Mouse (Mus musculus): ENCODE measurements around the gene Ccdc42. TPM values are rescaled to one million over a fixed set of nuclear protein-coding genes. Genes with fewer than 3 reads are reported as not detected.
A peak's percentile ranks its signal among the peaks of the same experiment; 100 is the strongest.

Ccdc42 gene
- total and polyA plus RNA-seq, 2 experiments = not detected

DNA sequence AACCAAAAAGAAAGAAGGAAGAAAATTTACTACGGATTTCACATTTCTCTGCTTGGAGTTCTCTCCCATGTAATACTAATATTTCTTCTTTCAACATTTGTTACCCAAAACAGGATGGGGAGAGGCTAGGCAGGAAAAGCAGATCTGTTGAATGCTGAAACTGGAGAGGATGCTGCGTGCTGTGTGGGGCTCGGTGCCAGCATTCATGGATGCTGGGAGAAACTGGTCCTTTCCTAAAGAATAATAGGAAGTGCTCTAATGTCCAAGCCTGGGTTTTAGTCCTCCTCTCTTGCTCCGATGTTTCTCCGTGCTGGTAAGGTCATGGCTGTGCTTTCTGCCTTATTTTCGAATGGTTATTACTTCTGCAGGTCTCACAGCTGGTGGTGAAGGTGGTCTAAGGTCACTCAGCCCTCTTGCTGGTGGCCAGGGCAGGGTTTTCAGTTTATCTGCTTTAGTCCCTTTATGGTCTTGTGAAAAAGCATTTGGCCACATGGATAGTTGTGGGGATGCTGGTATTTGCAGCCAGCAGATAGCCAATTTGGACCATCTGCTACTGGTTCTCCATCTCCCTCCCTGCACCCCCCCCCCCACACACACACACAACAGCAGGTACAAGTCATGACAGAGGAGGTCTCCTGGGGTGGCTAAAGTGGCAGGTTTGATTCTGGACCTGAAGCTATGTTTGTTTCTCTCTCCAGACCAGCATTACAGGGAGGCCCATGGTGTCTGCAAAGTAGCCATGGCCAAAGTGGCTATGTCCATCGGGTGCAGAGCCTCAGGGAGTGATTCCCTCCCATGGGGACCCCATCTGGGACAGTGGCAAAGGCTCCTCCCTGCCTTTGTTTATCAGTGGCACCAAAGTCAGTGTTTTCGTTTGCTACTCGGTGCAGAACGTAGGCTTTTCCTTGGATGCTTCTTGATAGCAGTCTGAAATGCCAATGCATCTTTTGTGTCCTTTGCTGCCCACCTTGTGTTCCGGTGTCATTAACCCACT is 24.6 kb upstream of the Ccdc42 start:
- Histone ChIP-seq H3K79me2 (ENCODE audit: control insufficient read depth, insufficient read depth, low read length) (no peaks in the 10 kb centered on the region), H3K4me1 (ENCODE audit: control insufficient read depth, insufficient read depth, low read length) (no peaks in the 10 kb centered on the region), H3K36me3 (ENCODE audit: control insufficient read depth, insufficient read depth, low read length) (no peaks in the 10 kb centered on the region), H3K27me3 (ENCODE audit: control insufficient read depth, insufficient read depth, low read length) (no peaks in the 10 kb centered on the region), H3K4me3 (ENCODE audit: insufficient read depth, low read depth, low read length) (no peak overlapping the region), H3K27ac (replicated peaks; ENCODE audit: insufficient read depth, low read depth, low read length) (no peak overlapping the region), H3K9ac (ENCODE audit: low read depth, low read length) (no peak overlapping the region)
- no peak for DNase-seq (ENCODE audit: extremely low read depth, low read depth, low spot score)
- no peak for TF ChIP-seq POLR2A (IDR thresholded peaks at IDR 0.05; ENCODE audit: extremely low read depth, insufficient read depth, low read length)
- TF ChIP-seq CTCF (IDR thresholded peaks at IDR 0.05; ENCODE audit: low read depth, low read length) = no peak
- 75% methylated on average over 11 of the region's 11 CpGs for WGBS

DNA sequence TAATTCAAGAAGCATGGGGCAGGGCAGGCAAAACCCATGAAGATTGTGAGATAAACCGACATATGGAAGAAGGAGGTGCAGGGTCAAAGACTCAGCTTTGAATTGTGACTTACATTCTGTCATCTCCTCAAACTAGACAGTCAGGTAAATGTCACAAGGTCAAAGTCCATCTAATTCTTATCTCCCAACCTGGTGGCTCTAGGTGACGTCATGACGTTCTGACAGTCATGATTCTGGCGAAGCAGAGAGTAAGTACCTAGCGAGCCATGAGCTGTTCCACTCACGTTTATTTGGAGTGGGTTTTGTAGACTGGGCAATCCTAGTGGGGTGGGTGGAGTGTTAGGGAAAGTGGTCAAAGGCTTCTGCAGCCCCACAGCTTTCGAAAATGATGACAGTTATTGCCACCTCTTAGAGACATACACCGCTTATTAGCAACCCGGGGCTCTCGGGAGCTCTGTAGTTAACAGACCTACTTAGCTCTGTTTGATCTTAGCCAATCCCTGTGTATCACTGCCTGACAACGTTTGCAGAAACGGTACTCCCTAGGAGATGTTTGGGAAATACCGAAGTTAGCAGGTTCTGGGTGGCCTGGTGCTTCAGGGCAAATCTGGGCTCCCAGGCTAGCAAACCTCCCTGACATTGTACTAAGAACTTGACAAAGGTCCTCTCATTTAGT is 22.3 kb upstream of the Ccdc42 start:
- Histone ChIP-seq H3K79me2 (ENCODE audit: control insufficient read depth, insufficient read depth, low read length) (no peaks in the 10 kb centered on the region), H3K27ac (replicated peaks; ENCODE audit: insufficient read depth, low read depth, low read length) (no peak overlapping the region), H3K4me3 (ENCODE audit: insufficient read depth, low read depth, low read length) (no peak overlapping the region), H3K27me3 (ENCODE audit: control insufficient read depth, insufficient read depth, low read length) (no peaks in the 10 kb centered on the region), H3K36me3 (ENCODE audit: control insufficient read depth, insufficient read depth, low read length) (no peaks in the 10 kb centered on the region), H3K4me1 (ENCODE audit: control insufficient read depth, insufficient read depth, low read length) (no peaks in the 10 kb centered on the region), H3K9ac (ENCODE audit: low read depth, low read length) (no peak overlapping the region)
- no peak for DNase-seq (ENCODE audit: extremely low read depth, low read depth, low spot score)
- no peak for TF ChIP-seq POLR2A (IDR thresholded peaks at IDR 0.05; ENCODE audit: extremely low read depth, insufficient read depth, low read length)
- no peak for TF ChIP-seq CTCF (IDR thresholded peaks at IDR 0.05; ENCODE audit: low read depth, low read length)
- 66% methylated on average over 13 of the region's 13 CpGs for WGBS

DNA sequence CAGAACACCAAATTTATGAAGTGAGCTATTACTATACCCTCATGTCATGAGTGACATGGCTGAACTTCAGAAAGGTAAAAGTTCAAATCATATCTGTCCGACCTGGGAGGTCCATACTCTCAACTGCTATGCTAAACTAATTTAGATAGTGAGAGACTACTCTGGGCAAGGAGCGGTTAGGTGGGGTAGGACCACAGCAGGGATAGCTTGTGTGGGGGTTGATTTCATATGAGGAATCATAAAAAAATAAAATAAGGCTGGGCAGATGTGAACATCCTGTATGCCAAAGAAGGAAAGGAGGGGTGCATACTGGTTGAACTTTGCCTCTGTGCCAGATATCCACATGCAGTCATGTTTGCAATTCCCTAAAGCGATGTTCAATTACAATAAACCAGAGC is 21.8 kb upstream of the Ccdc42 start:
- no peak for DNase-seq (ENCODE audit: extremely low read depth, low read depth, low spot score)
- Histone ChIP-seq H3K4me1 (ENCODE audit: control insufficient read depth, insufficient read depth, low read length) (no peaks in the 10 kb centered on the region), H3K4me3 (ENCODE audit: insufficient read depth, low read depth, low read length) (no peak overlapping the region), H3K79me2 (ENCODE audit: control insufficient read depth, insufficient read depth, low read length) (no peaks in the 10 kb centered on the region), H3K36me3 (ENCODE audit: control insufficient read depth, insufficient read depth, low read length) (no peaks in the 10 kb centered on the region), H3K9ac (ENCODE audit: low read depth, low read length) (no peak overlapping the region), H3K27me3 (ENCODE audit: control insufficient read depth, insufficient read depth, low read length) (no peaks in the 10 kb centered on the region), H3K27ac (replicated peaks; ENCODE audit: insufficient read depth, low read depth, low read length) (no peak overlapping the region)
- WGBS = 86% methylated on average over 3 of the region's 3 CpGs
- no peak for TF ChIP-seq POLR2A (IDR thresholded peaks at IDR 0.05; ENCODE audit: extremely low read depth, insufficient read depth, low read length)
- TF ChIP-seq CTCF (IDR thresholded peaks at IDR 0.05; ENCODE audit: low read depth, low read length) = no peak

DNA sequence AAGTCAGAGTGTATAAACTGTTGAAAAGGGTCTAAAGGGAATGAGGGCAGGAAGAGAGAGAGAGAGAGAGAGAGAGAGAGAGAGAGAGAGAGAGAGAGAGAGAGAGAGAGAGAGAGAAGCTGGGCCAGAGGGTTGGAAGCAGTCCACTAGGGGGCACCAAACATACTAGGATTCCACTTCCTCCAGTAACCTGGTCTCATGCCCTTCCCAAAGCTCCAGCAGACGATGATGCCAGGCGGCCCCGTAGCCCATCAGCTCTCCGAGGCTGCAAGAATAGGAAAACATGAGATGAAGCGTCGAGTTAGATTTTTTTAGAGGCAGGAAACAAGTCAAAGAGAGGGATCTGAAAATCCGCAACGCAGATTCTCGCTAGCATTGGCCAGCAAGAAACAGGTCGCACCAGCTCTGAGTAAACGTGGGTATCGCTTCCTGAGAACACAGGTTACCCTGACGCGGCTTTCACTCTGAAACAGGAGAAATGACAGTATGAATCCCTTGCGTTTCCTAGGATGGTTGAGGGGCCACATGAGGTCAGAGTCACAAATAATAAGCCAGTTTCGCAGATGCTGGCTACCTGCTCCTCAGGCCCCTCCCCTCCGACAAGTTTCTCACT is 20.3 kb upstream of the Ccdc42 start:
- H3K27me3 ChIP-seq (ENCODE audit: control insufficient read depth, insufficient read depth, low read length) = no peaks in the 10 kb centered on the region
- TF ChIP-seq POLR2A (IDR thresholded peaks at IDR 0.05; ENCODE audit: extremely low read depth, insufficient read depth, low read length) (no peak), CTCF (IDR thresholded peaks at IDR 0.05; ENCODE audit: low read depth, low read length) (peak; percentile 73)
- H3K79me2 ChIP-seq (ENCODE audit: control insufficient read depth, insufficient read depth, low read length) = no peaks in the 10 kb centered on the region
- H3K4me1 ChIP-seq (ENCODE audit: control insufficient read depth, insufficient read depth, low read length) = no peaks in the 10 kb centered on the region
- DNase-seq (ENCODE audit: extremely low read depth, low read depth, low spot score) = peak; percentile 41
- WGBS = 22% methylated on average over 17 of the region's 17 CpGs
- H3K27ac ChIP-seq (replicated peaks; ENCODE audit: insufficient read depth, low read depth, low read length) = no peak overlapping the region
- H3K4me3 ChIP-seq (ENCODE audit: insufficient read depth, low read depth, low read length) = no peak overlapping the region
- no peaks in the 10 kb centered on the region for H3K36me3 ChIP-seq (ENCODE audit: control insufficient read depth, insufficient read depth, low read length)
- no peak overlapping the region for H3K9ac ChIP-seq (ENCODE audit: low read depth, low read length)

DNA sequence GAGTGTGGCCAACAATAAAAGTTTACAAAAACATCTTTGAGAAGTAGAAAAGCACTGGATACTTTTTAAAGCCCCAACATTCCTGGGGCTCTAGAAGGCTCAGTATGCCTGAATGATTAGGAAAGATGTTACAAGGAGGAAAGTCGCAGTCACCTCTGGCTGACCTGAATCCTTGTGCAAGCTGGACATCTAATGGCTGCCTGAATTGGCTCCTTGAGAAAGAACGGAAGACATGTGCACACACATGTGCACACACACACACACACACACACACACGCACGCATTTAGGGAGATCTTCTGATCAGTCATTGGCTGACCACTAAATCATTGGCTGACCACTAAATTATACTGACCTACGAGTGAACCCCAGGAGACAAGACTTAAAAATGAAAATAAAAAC is 16.0 kb upstream of the Ccdc42 start:
- Histone ChIP-seq H3K27ac (replicated peaks; ENCODE audit: insufficient read depth, low read depth, low read length) (no peak overlapping the region), H3K36me3 (ENCODE audit: control insufficient read depth, insufficient read depth, low read length) (no peaks in the 10 kb centered on the region), H3K9ac (ENCODE audit: low read depth, low read length) (no peak overlapping the region), H3K27me3 (ENCODE audit: control insufficient read depth, insufficient read depth, low read length) (no peaks in the 10 kb centered on the region), H3K79me2 (ENCODE audit: control insufficient read depth, insufficient read depth, low read length) (no peaks in the 10 kb centered on the region), H3K4me1 (ENCODE audit: control insufficient read depth, insufficient read depth, low read length) (no peaks in the 10 kb centered on the region), H3K4me3 (ENCODE audit: insufficient read depth, low read depth, low read length) (no peak overlapping the region)
- DNase-seq (ENCODE audit: extremely low read depth, low read depth, low spot score) = no peak
- WGBS = 79% methylated on average over 5 of the region's 5 CpGs
- TF ChIP-seq CTCF (IDR thresholded peaks at IDR 0.05; ENCODE audit: low read depth, low read length) (no peak), POLR2A (IDR thresholded peaks at IDR 0.05; ENCODE audit: extremely low read depth, insufficient read depth, low read length) (no peak)
